Mouse (Mus musculus) adipocyte (in vitro differentiated cells): ENCODE data around the gene Mrs2.
A peak's percentile ranks its signal among the peaks of the same experiment; 100 is the strongest.

ENCODE experiments used
- DNase-seq: peaks from one replicate; pipeline ENCODE4 v3.0.0-alpha.2; 2016; ENCODE audit warnings: low spot score

Gene Mrs2

DNA sequence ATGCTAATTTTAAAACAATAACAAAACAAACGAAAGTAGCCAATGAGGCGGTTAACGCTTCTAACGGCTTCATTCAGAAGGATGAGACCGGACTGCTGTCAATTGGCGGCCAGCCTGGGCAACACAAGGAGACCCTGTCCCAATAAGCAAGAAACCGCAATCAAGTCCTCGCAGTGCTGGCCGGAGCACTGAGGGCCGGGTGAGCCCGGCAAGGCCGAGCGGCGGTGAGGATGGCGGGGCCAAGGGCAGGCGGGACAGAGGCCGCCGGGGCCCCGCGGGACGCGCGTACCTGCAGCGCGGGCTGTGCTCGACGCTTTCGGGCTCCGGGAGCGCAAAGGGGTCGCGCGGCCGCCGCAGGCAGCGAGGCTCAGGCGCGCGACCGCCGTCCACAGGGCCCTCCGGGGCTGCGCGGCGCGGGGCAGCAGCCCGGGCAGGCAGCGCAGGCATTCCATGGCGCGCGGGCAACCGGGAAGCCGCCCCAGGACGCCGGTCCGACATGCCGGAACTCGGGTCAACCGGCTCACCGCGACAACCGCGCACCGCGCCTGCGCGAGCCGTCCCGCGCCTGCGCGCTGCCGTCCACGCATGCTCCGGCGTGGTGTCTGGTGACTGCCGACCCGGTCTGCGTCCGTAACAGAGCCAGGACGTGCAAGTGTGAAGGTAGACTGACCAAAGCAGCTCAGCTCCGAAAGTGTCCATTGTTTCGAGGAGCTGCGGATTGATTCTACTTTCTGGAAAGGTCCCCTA is at the start of gene Mrs2:
TSS of gene Mrs2 (minus strand) at position 587 of the 747 bp plus-strand sequence.
- peak; percentile 81 for DNase-seq

DNA sequence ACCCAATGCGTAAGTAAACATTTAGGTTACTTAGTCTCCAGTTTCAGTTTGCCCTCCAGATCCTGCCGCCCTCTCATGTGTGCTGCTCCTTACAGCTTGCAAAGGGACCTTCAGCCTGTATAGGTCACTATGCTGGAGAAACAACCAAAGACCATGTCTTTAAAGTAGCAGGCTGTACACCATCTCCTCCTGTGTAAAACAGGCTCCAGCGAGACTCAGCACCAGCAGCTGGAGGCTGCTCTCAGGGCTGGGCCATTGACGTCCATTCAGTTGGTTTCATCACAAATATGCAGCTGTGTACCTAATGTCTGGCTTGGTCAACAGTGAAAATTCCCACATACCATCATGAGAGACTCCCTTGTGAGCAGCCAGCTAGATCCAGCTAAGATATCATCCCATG is 49.6 kb upstream of the Mrs2 start:
- DNase-seq, result no peak

DNA sequence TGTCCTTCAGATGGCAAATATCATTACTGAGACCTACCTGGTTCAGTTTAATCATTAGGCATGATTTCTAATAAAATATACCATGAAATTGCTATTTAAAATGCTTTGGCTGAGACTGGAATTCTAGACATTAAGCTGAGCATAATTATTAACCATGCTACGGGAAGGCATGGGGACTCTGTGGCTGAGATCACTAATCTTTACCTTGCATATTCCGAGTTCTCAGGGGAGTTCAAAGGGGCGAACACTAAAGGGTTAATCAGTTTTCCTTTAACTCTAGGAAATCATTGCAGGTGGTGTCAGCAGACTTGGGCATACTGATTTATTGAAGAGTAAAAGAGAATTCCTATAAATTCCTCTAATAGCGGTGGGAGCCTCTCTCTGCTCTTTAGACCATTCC is 47.0 kb upstream of the Mrs2 start:
- no peak for DNase-seq

DNA sequence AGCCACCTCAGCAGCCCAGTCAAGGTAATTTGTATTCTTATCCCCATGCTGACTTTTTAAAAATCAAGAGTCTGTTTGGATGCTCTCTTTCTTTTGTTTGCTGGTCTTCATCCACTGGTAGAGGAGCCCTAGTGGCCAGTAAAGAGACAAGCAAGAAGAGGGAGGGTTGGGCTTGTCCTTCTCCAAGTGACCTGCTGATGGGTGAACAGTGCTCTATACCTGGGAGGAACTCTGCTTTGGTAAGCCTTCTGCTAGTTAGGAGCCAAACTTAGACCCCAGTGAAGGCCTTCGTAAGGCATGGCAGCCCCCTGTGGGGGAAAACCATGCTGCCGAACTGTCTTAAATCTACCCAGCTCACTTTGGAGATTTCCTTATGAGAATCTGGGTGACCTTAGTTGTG is 46.5 kb upstream of the Mrs2 start:
- DNase-seq, result no peak

DNA sequence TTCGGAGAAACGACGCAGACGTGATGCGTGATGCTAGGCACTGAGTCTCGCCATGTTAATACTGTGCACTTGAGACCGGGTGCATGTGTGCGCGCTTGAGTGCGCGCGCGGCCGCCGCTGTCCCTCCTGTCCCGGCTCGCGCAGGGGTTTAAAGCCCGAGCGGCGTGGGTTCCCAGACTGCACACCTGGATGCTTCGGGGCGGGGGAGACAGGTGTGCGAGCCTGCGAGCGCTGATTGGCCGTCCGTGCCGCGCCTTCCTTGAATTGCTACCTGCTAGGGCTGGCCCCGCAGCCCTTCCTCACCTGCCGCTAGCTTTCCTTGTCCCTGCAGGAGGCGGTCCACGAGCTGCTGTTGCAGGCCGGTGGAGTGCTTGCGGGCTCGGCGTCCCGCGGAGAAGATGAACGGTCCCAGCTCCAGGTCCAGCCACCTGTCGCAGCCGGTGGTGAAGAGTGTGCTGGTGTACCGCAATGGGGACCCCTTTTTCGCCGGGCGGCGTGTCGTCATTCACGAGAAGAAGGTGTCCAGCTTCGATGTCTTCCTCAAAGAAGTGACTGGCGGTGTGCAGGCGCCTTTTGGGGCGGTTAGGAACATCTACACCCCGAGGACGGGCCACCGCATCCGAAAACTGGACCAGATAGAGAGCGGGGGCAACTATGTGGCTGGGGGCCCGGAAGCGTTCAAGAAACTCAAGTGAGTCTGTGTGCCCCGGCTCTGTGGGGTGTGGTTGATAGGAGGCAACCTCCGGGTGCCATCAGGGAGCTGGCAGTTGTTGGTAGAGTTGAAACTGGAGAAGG is 35.9 kb upstream of the Mrs2 start, which contains the start of gene Dcdc2a:
TSS of gene Dcdc2a (plus strand) at position 132 of the 795 bp plus-strand sequence.
- DNase-seq, result no peak

DNA sequence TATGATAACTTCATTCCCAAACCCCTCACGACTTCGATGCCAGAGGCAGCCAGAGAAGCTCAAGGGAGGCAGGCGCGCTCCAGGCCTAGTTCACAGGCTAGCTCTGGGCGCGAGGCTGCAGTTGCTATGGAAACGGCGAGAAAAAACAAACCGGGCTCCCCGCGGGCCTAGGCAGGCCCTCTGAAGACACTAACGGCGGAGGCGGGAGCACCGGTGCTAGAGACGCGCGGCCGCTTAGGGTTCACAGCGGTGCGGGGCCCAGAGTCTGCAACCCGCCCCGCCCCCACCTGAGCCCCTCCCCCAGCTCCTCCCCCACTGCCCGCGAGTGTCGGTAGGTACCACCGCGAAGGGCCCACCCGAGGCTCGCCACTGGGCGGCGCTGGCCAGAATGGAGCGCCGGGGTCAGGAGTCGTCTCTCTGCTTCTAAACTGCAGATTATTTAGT is 35.0 kb upstream of the Mrs2 start:
- no peak for DNase-seq

DNA sequence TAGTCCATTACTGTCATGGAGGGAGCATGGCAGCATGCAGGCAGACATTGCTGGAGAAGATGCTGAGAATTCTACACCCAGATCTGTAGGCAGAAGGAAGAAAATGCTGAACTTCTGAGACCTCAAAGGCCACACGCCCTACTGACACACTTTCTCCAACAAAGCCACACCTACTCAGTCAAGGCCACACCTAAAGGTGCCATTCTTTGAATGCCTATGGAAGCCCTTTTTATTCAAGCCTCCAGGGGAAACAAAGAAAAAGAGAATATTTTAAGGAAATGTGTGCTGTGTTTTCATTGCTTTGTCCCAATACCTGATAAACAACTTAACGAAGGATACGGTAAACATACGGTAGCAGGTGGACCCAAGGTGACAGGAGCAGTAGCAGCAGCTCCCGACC is 32.5 kb upstream of the Mrs2 start:
- no peak for DNase-seq

DNA sequence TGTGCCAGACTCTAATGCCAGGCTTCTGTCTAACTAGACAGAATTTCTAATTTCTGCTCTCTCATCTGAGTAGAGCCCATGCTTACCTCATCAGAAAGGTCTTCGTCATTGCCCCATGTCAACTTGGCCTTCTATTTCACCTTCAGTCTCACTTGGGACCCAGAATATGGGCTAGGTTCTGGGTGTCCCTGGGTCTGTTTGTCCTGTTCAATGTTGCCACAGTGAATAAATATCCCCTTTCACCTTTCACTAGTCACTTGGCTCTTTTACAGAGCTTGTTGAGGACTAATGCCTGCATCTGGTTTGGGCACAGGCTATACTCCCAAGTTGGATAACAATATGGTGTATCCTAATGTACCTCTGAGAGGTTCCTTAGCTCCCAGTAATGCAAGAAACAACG is 19.3 kb upstream of the Mrs2 start:
- no peak for DNase-seq

DNA sequence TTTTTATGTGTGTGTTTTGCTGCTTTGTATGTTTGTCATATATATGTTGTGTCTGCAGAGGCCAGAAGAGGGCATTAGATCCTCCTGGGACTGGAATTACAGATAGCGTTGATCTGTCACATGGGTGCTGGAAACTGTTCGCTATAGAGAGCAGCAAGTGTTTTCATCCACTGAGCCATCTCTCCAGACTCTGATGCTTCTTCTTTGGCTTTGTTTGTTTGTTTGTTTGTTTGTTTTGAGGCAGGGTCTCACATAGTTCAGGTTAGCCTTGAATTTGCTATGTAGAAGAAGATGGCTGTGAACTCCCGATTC is 6.9 kb upstream of the Mrs2 start:
- no peak for DNase-seq

DNA sequence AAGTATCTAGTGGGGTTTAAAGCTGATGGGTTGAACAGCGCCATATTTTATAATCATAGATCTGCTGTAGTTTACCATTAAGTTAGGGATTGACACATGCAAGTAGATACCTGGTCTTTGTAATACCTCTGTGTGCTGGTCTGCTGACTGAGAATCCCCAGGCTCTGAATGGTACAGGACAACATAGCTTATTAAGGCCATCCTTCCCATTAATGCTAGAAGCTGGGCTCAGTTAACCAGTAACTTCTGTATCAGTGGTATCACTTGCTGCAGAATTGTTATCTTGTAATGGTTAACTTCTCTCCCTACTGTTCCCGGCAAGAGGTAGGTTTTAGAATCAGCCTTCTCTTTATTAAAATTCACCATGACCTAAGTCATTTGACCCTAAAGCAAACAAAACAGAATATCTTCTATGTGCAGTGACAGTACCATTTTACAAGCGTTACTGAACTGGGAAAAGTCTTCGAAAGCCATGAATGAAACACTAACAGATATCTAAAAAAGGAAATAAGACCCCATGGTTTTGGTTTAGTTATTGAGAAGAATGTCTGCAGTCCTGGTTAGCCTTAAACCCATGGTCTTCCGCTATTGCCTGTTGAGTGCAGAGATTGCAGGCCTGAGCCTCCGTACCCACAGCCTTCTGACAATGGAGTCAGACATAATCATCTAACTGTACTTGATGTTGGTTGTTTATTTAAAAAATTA is 6.4 kb upstream of the Mrs2 start:
- no peak for DNase-seq

DNA sequence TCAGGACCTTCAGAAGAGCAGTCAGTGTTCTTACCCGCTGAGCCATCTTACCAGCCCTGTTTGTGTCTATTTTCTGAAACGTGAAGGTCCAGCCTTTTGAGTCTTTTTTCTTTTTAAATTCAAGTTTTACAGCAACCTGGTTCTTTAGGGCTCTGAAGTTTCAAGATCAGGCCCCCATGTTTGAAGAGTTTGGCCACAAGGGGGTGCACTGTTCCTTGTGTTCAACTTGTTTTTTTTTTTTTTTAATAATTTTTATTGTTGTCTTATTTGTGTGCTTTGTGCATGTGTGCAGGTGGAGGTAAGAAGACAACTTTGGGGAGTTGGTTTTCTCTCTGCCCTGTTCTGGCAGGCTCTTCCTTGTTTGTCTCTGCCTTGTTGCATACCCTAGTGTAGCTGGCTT is 4.5 kb upstream of the Mrs2 start:
- DNase-seq, result peak; percentile 37

DNA sequence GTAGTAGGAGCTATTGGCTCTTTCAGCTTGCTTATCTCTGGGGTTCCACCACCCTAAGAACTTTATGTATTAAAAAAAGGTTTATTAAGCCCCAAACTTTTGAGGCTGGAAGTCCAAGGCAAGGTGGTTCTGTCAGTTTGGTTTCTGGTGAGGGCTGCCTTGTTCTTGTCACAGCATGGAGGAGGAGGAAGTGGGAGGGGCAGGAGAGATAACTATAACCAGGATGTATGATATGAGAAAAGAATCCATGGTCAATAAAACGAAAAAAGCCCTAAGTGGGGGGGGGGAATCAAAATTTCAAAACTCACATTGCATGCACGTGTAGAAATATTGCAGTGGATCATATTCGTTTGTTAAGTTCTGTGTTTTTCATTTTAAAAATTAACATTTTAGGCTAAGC is 3.0 kb upstream of the Mrs2 start:
- DNase-seq, result no peak

DNA sequence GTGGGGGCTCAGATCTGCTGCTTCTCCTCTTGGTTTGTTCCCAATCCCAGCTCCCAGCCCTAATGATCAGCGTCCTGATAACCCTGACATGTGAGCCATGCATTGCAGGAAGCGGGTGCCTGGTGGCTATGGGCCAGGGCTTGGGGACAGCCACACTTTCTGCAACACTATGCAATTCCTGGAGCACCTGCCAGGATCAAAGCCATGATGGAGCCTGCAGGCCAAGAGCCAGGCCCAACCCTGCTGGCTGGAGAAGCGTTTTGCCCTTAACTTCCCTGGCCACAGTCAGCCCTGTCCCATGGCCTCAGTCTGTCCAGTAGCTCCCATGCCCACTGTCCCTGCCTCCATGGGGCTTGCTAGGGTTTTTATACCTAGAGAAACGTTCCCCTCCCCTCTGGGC is 2.2 kb upstream of the Mrs2 start:
- no peak for DNase-seq

DNA sequence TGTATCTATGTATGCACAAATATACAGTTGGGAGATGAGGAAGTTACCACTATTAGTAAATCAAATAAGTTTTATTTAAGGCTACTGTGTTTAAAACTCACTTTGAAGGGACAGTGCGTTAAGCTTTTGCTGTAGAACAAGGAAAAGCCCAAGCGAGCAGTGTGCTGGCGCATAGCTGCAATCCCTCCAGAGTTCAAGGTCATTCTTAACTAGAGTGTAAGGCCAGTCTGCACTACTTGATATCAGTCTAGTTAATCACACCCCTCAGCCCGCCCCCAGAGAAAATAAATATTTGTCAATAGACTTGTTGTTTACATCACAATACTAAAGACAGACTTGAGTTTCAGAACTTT is 337 bp upstream of the Mrs2 start:
- no peak for DNase-seq

DNA sequence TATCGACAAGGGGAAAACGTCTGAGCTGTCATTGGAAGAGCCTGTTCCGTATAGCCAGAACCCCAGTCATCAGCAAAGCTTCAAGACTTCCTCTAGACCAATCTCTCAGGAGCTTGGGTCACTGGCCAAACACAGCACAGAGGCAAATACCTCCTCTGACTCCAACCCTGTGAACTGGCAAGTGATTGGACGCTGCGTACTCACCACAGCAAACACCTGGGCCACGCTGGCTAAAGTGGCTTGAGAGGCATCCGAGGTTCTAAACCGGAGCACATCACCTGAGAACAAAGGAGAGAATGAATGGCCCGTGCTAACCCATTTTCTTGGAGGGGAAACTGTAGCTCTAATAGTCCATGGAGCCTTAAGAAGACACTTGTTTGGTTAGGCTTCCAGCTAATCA is 1.9 kb downstream of the Mrs2 start:
- DNase-seq, result no peak

DNA sequence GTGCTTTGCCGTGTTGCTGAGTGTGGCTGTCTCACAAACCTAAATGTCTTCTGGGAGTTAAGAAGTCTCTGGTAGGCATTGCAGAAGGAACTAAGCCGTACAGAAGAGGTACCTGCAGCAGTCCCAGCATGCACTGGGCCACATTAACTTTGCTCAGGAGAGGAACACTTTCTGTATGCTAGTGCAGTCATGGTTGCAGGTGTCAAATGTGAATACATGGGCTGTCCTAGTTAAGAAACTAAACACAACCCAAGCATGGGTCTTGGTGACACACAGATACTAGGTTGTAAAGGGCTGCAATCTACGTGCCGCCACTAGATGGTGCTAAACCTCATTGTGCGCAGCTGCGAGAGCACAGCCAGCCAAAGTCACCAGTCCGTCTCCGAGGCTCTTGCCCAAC is 13.1 kb downstream of the Mrs2 start:
- DNase-seq, result no peak

DNA sequence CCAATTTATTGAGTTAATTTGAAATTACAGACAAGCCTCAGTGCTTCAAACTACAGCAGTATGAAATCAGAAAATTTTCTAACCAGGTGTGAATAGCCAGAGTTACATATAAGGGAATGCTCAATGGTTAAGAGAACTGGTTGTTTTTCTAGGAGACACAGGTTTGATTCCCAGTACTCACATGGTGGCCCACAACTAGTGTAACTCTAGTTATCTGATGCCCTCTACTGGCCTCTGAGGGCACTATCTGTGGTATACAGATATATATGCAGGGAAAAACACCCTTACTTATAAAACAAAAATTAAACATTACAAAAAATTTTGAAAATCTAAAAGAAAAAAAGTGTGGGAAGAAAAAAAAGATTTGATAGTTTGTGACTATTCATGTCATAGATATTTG is 17.2 kb downstream of the Mrs2 start:
- no peak for DNase-seq

DNA sequence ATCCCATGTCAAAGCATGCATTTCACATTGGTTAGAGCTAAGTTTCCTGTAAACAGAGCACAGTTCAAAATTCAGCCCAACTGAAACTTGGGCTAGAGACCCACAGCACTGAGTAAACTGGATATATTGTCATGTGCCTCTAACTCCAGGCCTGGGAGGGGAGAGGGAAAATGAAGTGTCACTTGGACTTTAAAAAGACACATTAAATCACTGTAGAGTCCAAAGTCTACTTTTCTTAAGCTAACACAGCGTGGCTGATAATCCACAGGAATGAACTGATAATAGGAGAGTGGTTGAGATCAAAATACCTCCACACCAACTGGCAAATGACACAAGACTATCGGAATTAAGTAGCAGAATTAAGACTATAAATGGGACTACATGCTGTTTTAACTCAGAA is 20.6 kb downstream of the Mrs2 start:
- no peak for DNase-seq

DNA sequence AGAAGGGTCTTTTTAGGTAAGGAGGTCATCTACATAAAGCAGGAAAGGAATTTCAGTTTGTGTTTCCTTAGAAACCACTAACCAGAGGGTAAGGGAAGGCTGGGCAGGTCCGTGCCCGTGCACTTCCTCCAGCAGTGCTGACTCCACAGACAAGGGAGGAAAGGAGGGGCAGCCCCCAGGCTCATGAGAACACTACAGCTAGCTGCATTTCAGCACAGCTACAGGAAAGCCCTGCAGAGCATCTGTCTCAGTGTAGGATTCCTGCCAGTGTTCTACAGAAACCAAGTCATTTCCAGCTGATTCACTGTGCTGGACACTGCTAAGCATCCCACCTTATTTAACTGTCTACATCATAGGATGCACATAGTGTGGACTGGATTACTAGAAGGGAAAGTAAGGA is 27.0 kb downstream of the Mrs2 start:
- DNase-seq, result no peak

DNA sequence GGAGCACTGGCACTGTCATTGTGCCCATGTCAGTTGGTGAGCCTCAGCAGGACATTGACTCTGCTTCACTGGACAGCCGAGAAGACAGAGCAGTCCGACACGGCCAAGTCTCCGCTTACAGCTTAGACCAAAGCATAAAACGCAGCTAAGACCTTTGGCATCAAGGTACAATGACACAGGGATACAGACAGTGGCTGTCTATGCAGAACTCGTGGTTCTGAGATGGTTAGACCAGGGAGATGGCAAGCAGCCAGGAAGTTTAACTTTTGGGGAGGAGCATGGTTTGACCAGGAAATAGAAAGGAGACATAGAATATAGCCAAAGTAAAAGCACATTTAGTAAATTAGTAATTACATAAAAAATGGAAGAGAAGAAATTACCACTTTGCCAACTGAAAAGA is 31.2 kb downstream of the Mrs2 start:
- DNase-seq, result no peak

DNA sequence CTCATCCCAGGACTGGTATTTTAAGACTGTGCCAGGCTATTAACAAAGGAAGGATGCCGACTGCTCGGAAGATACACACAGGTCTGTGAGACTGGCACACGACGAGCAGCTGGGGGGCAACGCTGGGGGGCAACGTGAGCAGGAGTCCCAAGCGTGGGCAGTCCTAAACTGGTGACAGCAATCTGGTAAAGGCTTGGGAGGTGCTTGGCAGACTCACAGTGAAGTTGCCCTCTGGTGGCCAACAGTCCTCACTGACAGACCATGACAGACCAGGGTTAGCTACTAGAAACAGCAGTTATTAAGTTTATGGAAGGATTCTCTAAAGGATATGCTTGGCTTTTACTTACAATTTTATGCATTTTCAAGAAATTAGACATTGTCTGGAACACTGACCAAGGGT is 31.8 kb downstream of the Mrs2 start:
- DNase-seq, result peak; percentile 46

DNA sequence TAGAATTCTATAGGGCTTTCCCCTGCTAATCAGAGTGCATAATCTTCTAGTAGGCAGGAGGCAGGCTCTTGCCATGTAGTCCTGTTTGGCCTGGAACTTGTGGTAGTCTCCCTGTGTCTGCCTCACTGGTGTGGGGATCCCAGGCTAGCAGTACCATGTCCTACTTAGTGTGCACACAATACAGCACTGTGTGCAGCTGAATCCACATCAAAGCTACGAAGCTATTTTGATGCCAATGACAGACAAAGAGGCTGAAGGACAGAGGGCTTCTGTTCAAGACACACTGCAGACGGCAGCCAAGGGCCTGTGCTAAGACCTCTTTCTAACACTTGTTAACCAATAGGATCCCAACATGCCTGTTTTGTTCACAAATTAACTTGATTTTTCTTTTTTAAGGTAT is 34.7 kb downstream of the Mrs2 start:
- DNase-seq, result no peak

DNA sequence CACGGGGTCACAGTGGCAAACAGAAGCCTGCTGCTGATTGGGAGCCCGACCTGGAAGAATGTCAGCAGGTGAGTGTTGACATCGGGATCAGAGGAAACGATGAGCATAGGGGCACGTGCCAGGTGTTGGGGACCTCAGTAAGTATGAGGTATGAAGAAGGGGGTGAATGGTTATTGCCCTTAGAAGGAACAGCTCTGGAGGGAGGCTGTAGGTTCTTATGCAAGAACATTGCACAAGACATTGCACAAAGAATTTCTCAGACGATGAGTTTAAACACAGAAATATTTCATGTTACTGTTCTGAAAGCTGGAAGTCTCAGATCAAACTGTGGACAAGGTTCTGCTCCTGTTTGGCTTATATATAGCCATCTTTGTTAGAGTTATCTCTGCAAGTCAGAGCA is 39.1 kb downstream of the Mrs2 start:
- DNase-seq, result peak; percentile 24
